Mouse (Mus musculus): ENCODE data around the gene Srsf1. TPM values are rescaled to one million over a fixed set of nuclear protein-coding genes. Genes with fewer than 3 reads are reported as not detected.
A peak's percentile ranks its signal among the peaks of the same experiment; 100 is the strongest.

Gene Srsf1
- total and polyA plus RNA-seq, 3 experiments, result 416 to 812 (median 730) TPM

DNA sequence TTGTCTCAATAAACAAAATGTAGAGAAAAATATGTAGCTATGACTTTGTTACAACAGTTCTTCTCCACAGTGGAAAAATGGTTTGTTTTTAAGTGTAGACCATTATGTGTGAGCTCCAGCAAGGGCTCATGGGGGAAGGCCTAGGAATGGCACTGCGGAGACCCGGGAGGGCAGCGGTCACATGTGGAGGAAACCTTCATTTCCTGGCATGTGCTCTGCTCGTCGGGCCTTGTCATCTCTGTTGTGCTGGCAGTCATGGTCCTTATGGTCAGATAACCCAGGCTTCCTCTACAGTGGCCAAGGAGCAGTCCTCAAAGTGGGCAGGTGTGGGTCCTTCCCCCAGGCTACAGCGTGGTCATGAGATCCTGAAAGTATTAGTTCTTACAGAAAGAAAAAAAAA lies 36.5 kb downstream of the Srsf1 start:
- Histone ChIP-seq H3K4me2 (ENCODE audit: insufficient read depth, low read depth, poor library complexity, severe bottlenecking) (no peak overlapping the region), H3K27ac (ENCODE audit: insufficient read depth, low read depth) (no peak overlapping the region), H3K27me3 (replicated peaks) (no peaks in the 10 kb centered on the region), H3K79me2 (replicated peaks; ENCODE audit: control insufficient read depth, extremely low read depth, insufficient read depth, poor library complexity, severe bottlenecking) (no peaks in the 10 kb centered on the region), H3K9ac (ENCODE audit: insufficient read depth, low read depth) (no peak overlapping the region), H3K4me1 (ENCODE audit: control insufficient read depth in 1 of 2, insufficient read depth in 2 of 2) (peaks cover 0 to 4% of the 10 kb centered on the region in 2 experiments; a peak in 1 of 4 replicates), H3K9me3 (replicated peaks; ENCODE audit: low read length) (peaks cover 2% of the 10 kb centered on the region), H3K36me3 (replicated peaks in 1 of 2; ENCODE audit: control insufficient read depth in 1 of 2, insufficient read depth in 1 of 2, low read length in 1 of 2) (peaks cover 31 to 55% of the 10 kb centered on the region in 2 experiments), H3K4me3 (replicated peaks in 1 of 3; ENCODE audit: low read depth in 2 of 3, low read length in 2 of 3, poor library complexity in 1 of 3) (no peak overlapping the region)
- DNase-seq (ENCODE audit: extremely low read depth), result no peak
- dilution Hi-C loops (cut with MboI; ENCODE audit: extremely low pct_ligation_motif_present, extremely low pct_unique_long_range_greater_than_20kb, low sequenced_read_pairs) (no loop called here), in situ Hi-C loops (cut with MboI; ENCODE audit: low pct_ligation_motif_present, low pct_unique_long_range_greater_than_20kb, low sequenced_read_pairs) (no loop called here)
- TF ChIP-seq POLR2A (IDR thresholded peaks at IDR 0.05; ENCODE audit: low read depth, low read length) (no peak), MAFK (IDR thresholded peaks at IDR 0.05; ENCODE audit: insufficient replicate concordance, low read length) (no peak), ZMIZ1 (IDR thresholded peaks at IDR 0.05; ENCODE audit: low read depth, low read length) (no peak), EP300 (IDR thresholded peaks at IDR 0.05; ENCODE audit: low read length) (no peak), NRF1 (IDR thresholded peaks at IDR 0.05; ENCODE audit: low read depth, low read length) (no peak), ETS1 (conservative IDR thresholded peaks at IDR 0.05; ENCODE audit: low read depth, low read length) (no peak), ZC3H11A (IDR thresholded peaks at IDR 0.05; ENCODE audit: low read depth, low read length) (no peak), MYC (IDR thresholded peaks at IDR 0.05; ENCODE audit: low read depth, low read length) (no peak), IRF4 (IDR thresholded peaks at IDR 0.05; ENCODE audit: low read depth, low read length) (no peak), SMC3 (IDR thresholded peaks at IDR 0.05; ENCODE audit: low read depth, low read length) (no peak), CHD1 (IDR thresholded peaks at IDR 0.05; ENCODE audit: low read depth, low read length) (no peak), NELFE (IDR thresholded peaks at IDR 0.05; ENCODE audit: low read depth, low read length) (no peak), ELF1 (IDR thresholded peaks at IDR 0.05; ENCODE audit: low read depth, low read length) (no peak), PAX5 (IDR thresholded peaks at IDR 0.05; ENCODE audit: low read length) (no peak)

DNA sequence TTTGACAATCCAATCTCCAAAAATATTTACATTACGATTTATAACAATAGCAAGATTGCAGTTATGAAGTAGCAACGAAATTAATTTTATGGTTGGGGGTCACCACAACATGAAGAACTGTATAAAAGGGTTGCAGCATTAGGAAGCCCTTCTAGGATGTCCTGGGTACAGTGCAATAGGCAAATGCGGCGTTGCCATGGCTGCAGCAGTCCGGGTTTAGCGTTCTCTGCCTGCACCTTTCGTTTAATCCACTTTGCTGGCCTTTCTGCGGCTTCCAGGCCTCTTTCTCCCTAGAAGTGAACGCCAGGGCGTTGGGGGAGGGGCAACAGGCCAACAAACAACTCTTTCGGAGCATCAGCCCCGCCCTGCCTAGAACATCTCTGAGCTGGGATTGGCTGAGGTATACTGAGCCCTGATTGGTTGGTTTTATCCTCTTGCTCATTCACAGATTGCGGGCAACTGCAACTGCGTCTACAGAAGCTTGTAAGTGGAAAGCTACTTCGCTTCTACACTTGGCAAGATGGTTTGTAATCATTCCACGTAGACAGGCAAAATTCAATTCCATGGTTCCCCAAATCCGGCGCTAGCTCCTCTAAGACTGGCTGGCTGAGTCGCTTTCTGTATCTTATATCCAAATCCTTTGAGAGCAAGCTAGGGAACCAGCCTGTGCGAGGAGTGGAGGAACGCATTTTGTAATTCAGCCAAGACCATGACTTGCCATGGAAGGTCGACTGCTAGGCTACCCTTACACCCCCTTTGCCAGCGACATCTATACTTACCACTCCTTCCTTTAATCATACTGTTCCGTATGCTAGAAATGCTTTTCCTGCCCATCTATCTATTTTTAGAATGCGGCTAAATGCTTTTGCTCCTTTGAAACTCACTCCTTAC lies 39.8 kb downstream of the Srsf1 start:
- Histone ChIP-seq H3K36me3 (replicated peaks in 1 of 2; ENCODE audit: control insufficient read depth in 1 of 2, insufficient read depth in 1 of 2, low read length in 1 of 2) (peaks cover 7 to 25% of the 10 kb centered on the region in 2 experiments), H3K79me2 (replicated peaks; ENCODE audit: control insufficient read depth, extremely low read depth, insufficient read depth, poor library complexity, severe bottlenecking) (no peaks in the 10 kb centered on the region), H3K4me2 (ENCODE audit: insufficient read depth, low read depth, poor library complexity, severe bottlenecking) (peak overlapping the region; percentile 66), H3K9ac (ENCODE audit: insufficient read depth, low read depth) (no peak overlapping the region), H3K4me3 (replicated peaks in 1 of 3; ENCODE audit: low read depth in 2 of 3, low read length in 2 of 3, poor library complexity in 1 of 3) (no peak overlapping the region), H3K27ac (ENCODE audit: insufficient read depth, low read depth) (no peak overlapping the region), H3K27me3 (replicated peaks) (peaks cover 3% of the 10 kb centered on the region), H3K9me3 (replicated peaks; ENCODE audit: low read length) (peaks cover 2% of the 10 kb centered on the region), H3K4me1 (ENCODE audit: control insufficient read depth in 1 of 2, insufficient read depth in 2 of 2) (peaks cover 6 to 8% of the 10 kb centered on the region in 2 experiments; a peak in 3 of 4 replicates)
- dilution Hi-C loops (cut with MboI; ENCODE audit: extremely low pct_ligation_motif_present, extremely low pct_unique_long_range_greater_than_20kb, low sequenced_read_pairs) (no loop called here), in situ Hi-C loops (cut with MboI; ENCODE audit: low pct_ligation_motif_present, low pct_unique_long_range_greater_than_20kb, low sequenced_read_pairs) (no loop called here)
- TF ChIP-seq TBP (conservative IDR thresholded peaks at IDR 0.05; ENCODE audit: low read depth, low read length) (no peak), CHD1 (IDR thresholded peaks at IDR 0.05; ENCODE audit: low read depth, low read length) (no peak), MXI1 (IDR thresholded peaks at IDR 0.05; ENCODE audit: low read depth, low read length) (no peak), POLR2A (IDR thresholded peaks at IDR 0.05; ENCODE audit: low read depth, low read length) (no peak), NRF1 (IDR thresholded peaks at IDR 0.05; ENCODE audit: low read depth, low read length) (no peak), ZC3H11A (IDR thresholded peaks at IDR 0.05; ENCODE audit: low read depth, low read length) (no peak), ZMIZ1 (IDR thresholded peaks at IDR 0.05; ENCODE audit: low read depth, low read length) (no peak), GABPA (IDR thresholded peaks at IDR 0.05; ENCODE audit: insufficient replicate concordance, low read depth, low read length) (no peak), ETS1 (conservative IDR thresholded peaks at IDR 0.05; ENCODE audit: low read depth, low read length) (no peak), KAT2A (IDR thresholded peaks at IDR 0.05; ENCODE audit: insufficient replicate concordance, low read length) (no peak), JUND (conservative IDR thresholded peaks at IDR 0.05; ENCODE audit: low read depth, low read length) (no peak), CTCF (conservative IDR thresholded peaks at IDR 0.05 in 1 of 2, IDR thresholded peaks at IDR 0.05 in 1 of 2; ENCODE audit: low read depth in 2 of 2, low read length in 2 of 2) (no peak)
- peak; percentile 63 for DNase-seq (ENCODE audit: extremely low read depth)

All from CH12.LX (cell line).